Mouse (Mus musculus) embryonic facial prominence, embryonic 11.5 days (tissue): Measurements from ENCODE around the gene Nptn. TPM values are rescaled to one million over a fixed set of nuclear protein-coding genes. Genes with fewer than 3 reads are reported as not detected.

Experiments used
- ATAC-seq: fragments of 200-750 bp; cut with Nextera tagmentation; replicated peaks from 2 replicates; pipeline ENCODE4 v1.8.0; 2017; ENCODE audit warnings: low read depth; ENCODE audit not compliant: insufficient number of reproducible peaks, low FRiP score, low TSS enrichment
- DNase-seq: peaks from one replicate; pipeline ENCODE4 v3.0.0-alpha.2; 2015; ENCODE audit warnings: low spot score
- H3K27ac ChIP-seq: fragments of 300-500 bp; sonication (generic); replicated peaks from 2 replicates; pipeline ENCODE4 v1.5.1; 2014; ENCODE audit warnings: mild to moderate bottlenecking, low read depth, low read length, control low read depth
- H3K27me3 ChIP-seq: fragments of 300-500 bp; sonication (generic); 2 replicates; pipeline ENCODE4 v1.6.1; 2014; ENCODE audit warnings: mild to moderate bottlenecking, low read length, moderate library complexity, mixed read lengths; ENCODE audit not compliant: control insufficient read depth, insufficient read depth
- H3K36me3 ChIP-seq: fragments of 300-500 bp; sonication (generic); replicated peaks from 2 replicates; pipeline ENCODE4 v1.6.1; 2014; ENCODE audit warnings: low read depth, mild to moderate bottlenecking, low read length, moderate library complexity, mixed read lengths; ENCODE audit not compliant: control insufficient read depth, insufficient read depth
- H3K4me1 ChIP-seq: fragments of 300-500 bp; sonication (generic); 2 replicates; pipeline ENCODE4 v1.6.1; 2014; ENCODE audit warnings: low read length, mixed read lengths; ENCODE audit not compliant: control insufficient read depth, insufficient read depth
- H3K4me2 ChIP-seq: fragments of 300-500 bp; sonication (generic); 2 replicates; pipeline ENCODE4 v1.6.1; 2014; ENCODE audit warnings: low read depth, mild to moderate bottlenecking, control low read depth, low read length, moderate library complexity
- H3K4me3 ChIP-seq: fragments of 300-500 bp; sonication (generic); 2 replicates; pipeline ENCODE4 v1.5.1; 2014; ENCODE audit warnings: low read depth, low read length, control low read depth
- H3K9ac ChIP-seq: fragments of 300-500 bp; sonication (generic); replicated peaks from 2 replicates; pipeline ENCODE4 v1.6.1; 2014; ENCODE audit warnings: mild to moderate bottlenecking, control low read depth, low read length
- H3K9me3 ChIP-seq: fragments of 300-500 bp; sonication (generic); replicated peaks from 2 replicates; pipeline ENCODE4 v1.6.1; 2016; ENCODE audit warnings: mild to moderate bottlenecking, low read length, inconsistent platforms, mixed read lengths; ENCODE audit not compliant: control insufficient read depth
- WGBS: fragments of 180-500 bp; shearing (Covaris S2); extraction: QIAGEN DNeasy Blood & Tissue Kit; methylation state at CpG from one replicate; pipeline ENCODE4 v1.1.7; 2014; 5-methylcytosine and 5-hydroxymethylcytosine counted together
- polyA plus RNA-seq: library from polyadenylated mRNA; unstranded; fragments of >200 nt; fragmentation: Nextera tagmentation; extraction: Ambion mirVana; gene quantifications from 2 replicates; pipeline ENCODE4 v1.2.1, GENCODE M21; 2014

Nptn gene
- polyA plus RNA-seq, 1 experiment from 2014 or later = 73.6 TPM

DNA sequence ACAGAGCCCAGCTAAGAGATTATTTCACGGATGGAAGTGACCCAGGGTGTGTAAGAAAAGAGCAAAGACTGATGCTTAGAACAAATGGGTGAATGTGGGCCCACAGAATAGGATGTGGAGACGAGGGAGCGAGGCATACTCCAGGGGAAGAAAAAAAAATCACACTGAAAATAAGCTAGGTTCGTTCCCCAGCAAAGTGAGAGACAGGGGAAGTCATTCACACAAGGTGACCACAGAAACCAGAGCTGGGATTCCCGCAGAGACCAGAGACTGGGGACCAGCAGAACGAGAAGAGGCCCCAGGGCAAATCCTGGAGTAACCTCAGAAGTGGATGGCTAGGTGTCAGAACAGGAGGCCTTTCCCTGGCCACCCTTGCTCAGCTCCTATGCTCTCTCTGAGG is 36.6 kb upstream of the Nptn start:
- DNase-seq (no peak), ATAC-seq (no peak)
- Histone ChIP-seq H3K4me1 (peaks cover 3% of the 10 kb centered on the region; the same call in 1 of the 2 replicates), H3K4me3 (no peak overlapping the region), H3K36me3 (no peaks in the 10 kb centered on the region), H3K4me2 (no peak overlapping the region), H3K9me3 (no peaks in the 10 kb centered on the region), H3K9ac (no peak overlapping the region), H3K27ac (no peak overlapping the region), H3K27me3 (no peaks in the 10 kb centered on the region)
- WGBS = 61% methylated on average over 6 of the region's 6 CpGs

DNA sequence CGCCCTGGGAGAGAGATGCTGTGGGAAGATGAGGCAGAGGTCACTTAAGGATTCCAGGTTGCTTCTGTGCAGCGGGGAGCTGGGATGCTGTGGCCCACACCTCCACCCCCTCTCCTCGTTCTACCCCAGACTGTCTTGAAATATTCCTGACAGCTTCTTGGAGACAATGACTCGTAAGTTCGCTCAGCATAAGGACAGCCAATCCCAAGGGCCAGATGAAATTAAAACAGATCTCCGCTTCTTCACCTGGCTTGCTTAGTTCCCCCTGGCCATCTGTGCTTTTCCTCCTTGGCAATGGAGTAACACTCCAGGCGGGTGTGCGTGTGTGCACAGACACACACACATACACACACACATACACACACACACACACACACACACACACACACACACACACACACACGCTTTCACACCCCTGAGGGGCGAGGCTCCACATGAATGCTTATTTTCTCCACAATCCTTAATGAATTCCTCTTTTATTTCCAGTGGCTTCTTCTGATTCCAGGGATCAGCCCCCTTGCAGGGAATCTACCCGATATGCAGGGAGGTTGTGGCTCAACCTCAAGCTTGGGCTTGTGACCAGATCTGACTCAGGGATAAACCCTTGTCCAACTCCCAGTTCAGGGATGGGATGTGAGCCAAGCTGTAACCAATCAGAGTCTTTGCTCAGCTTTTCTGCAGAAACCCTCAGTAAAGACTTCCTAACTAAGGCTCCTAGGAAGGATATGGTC is 35.2 kb upstream of the Nptn start:
- H3K27ac ChIP-seq = no peak overlapping the region
- WGBS = 89% methylated on average over 10 of the region's 11 CpGs

DNA sequence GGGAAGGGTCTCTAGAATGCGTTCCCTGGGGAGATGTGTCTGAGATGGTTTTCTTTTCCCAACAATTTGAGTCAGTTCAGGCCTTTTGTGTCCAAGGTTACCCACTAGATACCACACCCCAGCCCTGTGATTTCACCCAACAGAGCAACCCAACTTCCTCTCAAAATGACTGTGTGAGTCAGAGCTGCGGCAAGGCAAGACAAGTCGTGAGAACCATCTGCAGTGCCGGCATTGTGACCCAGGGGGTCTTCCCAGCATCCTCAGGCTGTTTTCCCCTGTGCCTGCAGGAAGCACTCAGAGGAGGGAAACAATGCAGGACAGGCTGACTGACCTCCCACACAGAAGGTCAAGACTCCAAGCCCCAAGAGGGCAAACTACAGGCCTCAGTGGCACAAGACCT is 33.1 kb upstream of the Nptn start:
- Histone ChIP-seq H3K36me3 (no peaks in the 10 kb centered on the region), H3K4me2 (no peak overlapping the region), H3K27ac (no peak overlapping the region), H3K27me3 (no peaks in the 10 kb centered on the region), H3K4me1 (no peaks in the 10 kb centered on the region), H3K9ac (no peak overlapping the region), H3K9me3 (no peaks in the 10 kb centered on the region), H3K4me3 (no peak overlapping the region)
- no peak for ATAC-seq
- no peak for DNase-seq
- 37% methylated on average over 4 of the region's 4 CpGs for WGBS

More for the DNA sequence above, 35.2 kb upstream of the Nptn start:
- H3K9ac ChIP-seq = no peak overlapping the region
- no peaks in the 10 kb centered on the region for H3K36me3 ChIP-seq
- peaks cover 2% of the 10 kb centered on the region; the same call in 1 of the 2 replicates for H3K4me1 ChIP-seq
- no peak overlapping the region for H3K4me2 ChIP-seq
- H3K27me3 ChIP-seq = no peaks in the 10 kb centered on the region
- ATAC-seq = no peak
- H3K4me3 ChIP-seq = no peak overlapping the region
- H3K9me3 ChIP-seq = no peaks in the 10 kb centered on the region
- DNase-seq = no peak

DNA sequence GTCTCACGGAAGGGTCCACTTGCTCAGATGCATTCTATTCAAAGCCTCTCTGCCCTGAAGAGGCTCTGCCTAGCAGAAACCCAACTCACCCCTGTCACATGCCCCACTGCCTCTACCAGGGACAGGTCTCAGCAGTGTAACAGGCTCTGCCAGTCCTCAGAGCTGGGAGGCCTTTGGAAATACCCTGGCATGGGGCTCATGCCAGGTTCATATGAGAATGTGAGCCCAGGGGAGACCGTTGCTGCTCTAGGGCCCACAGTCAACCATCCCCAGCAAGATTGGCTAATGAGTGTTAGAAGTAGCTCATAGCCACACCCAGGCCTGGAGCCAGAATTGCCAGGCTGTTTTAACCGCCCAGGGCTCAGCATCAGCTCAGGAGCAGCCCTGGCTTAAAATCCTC is 32.3 kb upstream of the Nptn start:
- no peaks in the 10 kb centered on the region for H3K4me1 ChIP-seq
- no peaks in the 10 kb centered on the region for H3K9me3 ChIP-seq
- 85% methylated on average over 3 of the region's 3 CpGs for WGBS
- H3K36me3 ChIP-seq = no peaks in the 10 kb centered on the region
- H3K9ac ChIP-seq = no peak overlapping the region
- no peak overlapping the region for H3K27ac ChIP-seq
- no peak overlapping the region for H3K4me3 ChIP-seq
- H3K27me3 ChIP-seq = no peaks in the 10 kb centered on the region
- DNase-seq (no peak), ATAC-seq (no peak)
- H3K4me2 ChIP-seq = no peak overlapping the region

DNA sequence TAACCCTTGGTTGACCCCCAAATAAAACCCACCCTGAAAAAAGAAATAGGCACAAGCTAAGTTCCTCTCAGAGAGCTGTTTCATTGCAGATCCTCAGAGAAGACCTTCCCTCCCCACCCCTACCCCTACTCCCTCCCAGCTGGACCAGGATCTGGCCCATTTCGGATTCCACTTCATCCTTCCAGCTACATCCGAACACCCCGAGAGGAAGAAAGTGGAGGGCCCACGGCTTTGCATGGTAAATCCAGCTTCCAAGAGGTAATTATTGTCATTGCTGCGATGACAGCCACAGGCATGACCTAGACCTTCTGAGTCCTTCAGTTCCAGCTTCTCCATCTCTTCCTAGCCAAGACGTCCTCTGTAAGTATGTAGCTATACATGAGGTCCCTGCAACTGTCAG is 31.1 kb upstream of the Nptn start:
- Histone ChIP-seq H3K9ac (no peak overlapping the region), H3K27ac (no peak overlapping the region), H3K9me3 (no peaks in the 10 kb centered on the region), H3K36me3 (no peaks in the 10 kb centered on the region), H3K4me2 (no peak overlapping the region), H3K4me1 (no peaks in the 10 kb centered on the region), H3K4me3 (no peak overlapping the region), H3K27me3 (no peaks in the 10 kb centered on the region)
- ATAC-seq = no peak
- no peak for DNase-seq
- WGBS = 88% methylated on average over 6 of the region's 6 CpGs

DNA sequence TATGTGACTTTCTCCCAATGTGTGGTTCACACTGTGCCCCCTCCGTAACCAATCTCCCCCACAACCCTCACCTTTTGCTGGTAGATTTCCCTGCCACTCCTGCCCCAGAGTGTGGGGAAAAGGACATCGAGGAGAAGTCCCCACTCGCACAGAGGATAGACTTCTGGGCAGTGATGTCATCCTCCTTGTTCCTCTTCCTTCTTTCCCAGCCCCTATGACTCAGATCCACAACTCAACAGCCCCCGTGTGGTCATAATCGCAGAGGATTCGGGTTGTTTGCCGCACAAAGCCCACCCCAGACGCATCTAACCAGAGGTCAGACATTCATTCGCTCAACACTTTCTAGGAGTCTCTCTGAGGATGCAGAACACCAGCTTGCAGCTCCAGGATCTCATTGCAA is 30.0 kb upstream of the Nptn start:
- Histone ChIP-seq H3K36me3 (no peaks in the 10 kb centered on the region), H3K4me3 (no peak overlapping the region), H3K9ac (no peak overlapping the region), H3K27me3 (no peaks in the 10 kb centered on the region), H3K4me1 (no peaks in the 10 kb centered on the region), H3K9me3 (no peaks in the 10 kb centered on the region), H3K27ac (no peak overlapping the region), H3K4me2 (no peak overlapping the region)
- ATAC-seq = no peak
- DNase-seq = no peak
- WGBS = 84% methylated on average over 9 of the region's 9 CpGs

DNA sequence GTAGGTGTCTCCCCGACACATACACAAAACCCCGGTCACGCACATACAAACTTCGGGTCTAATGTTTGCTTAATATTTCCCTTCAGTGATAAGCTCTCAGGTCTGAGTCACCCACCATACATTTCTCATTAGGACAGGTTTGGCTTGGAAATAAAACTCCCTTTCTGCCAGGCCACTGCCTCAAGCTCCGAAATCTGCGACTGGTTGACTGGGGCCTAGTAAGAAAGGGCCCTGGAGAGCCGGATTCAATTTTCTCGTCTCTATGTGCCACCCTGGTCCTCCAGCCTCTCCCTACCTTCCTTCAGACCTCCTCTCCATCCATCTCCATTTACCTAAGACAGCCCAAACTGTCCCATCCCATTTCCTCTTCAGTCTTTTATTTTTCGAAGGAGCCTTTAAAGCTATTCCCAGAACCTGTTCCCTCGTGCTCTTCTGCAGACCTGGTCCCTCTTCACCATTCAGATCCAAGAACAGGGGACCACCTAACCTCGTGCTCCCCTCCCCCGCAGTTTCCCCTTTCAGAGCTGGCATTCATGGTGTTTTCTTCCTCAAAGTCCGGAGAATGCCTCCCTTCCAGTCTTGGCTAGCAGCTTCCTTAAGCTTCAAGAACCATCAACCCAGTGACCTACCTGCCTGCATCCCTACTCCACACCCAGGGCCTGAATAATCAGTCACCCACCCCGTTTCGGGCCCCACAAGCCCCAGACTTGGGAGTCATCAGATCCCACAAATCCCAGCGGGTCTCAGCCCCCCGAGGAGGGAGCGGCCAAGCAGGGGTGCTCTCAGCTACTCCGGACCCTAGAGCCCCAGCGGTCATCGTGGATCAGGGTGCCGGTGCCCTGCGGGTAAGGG is 27.8 kb upstream of the Nptn start:
- Histone ChIP-seq H3K27me3 (no peaks in the 10 kb centered on the region), H3K27ac (peak overlapping the region; percentile 84), H3K4me3 (peak overlapping the region; percentile 78), H3K4me2 (peak overlapping the region; percentile 85), H3K4me1 (no peaks in the 10 kb centered on the region), H3K9me3 (no peaks in the 10 kb centered on the region), H3K9ac (peak overlapping the region; percentile 97), H3K36me3 (no peaks in the 10 kb centered on the region)
- peak; percentile 42; the same call in 1 of the 2 replicates for ATAC-seq
- WGBS = 11% methylated on average over 22 of the region's 23 CpGs
- DNase-seq = peak; percentile 53
